Mouse (Mus musculus): ENCODE measurements around the gene Chrm1. TPM values are rescaled to one million over a fixed set of nuclear protein-coding genes. Genes with fewer than 3 reads are reported as not detected.

Gene Chrm1
- polyA plus RNA-seq, 1 experiment: not detected

- H3K27ac ChIP-seq (replicated peaks; ENCODE audit: low read depth, low read length): no peak overlapping the region
- H3K4me3 ChIP-seq (ENCODE audit: insufficient read depth, low read depth, low read length): no peak overlapping the region
- H3K4me1 ChIP-seq (ENCODE audit: control insufficient read depth, insufficient read depth, insufficient read length, low read length): no peaks in the 10 kb centered on the region; the same call in 1 of the 2 replicates
Measured at GRCm38 (mm10) chr19:8665746-8666145, 2.2 kb downstream of the Chrm1 start.

DNA sequence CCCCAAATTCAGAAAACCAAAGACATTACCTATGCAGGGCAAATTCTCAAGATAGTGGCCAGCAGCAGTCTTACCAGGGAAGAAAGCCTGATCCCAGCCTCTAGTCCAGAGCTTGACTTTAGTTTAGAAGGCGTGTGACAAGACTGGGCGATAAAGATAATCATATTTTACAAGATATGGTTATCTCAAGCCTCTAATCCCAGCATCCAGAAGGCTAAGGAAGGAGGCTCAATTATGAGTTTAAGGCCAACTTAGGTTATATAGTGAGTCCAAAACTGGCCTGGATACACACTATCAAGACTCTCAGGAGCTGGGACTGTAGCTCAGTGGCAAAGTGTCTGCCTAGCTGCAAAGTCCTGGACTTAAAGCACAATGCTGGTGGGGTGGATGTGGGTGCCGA is 9.3 kb downstream of the Chrm1 start:
- no peak overlapping the region for H3K27ac ChIP-seq (replicated peaks; ENCODE audit: low read depth, low read length)
- no peak overlapping the region for H3K4me3 ChIP-seq (ENCODE audit: insufficient read depth, low read depth, low read length)
- no peaks in the 10 kb centered on the region for H3K4me1 ChIP-seq (ENCODE audit: control insufficient read depth, insufficient read depth, insufficient read length, low read length)

GRCm38 (mm10) chr19:8673336-8674063 is 9.9 kb downstream of the Chrm1 start:
- Histone ChIP-seq H3K4me1 (ENCODE audit: control insufficient read depth, insufficient read depth, insufficient read length, low read length) (no peaks in the 10 kb centered on the region), H3K27ac (replicated peaks; ENCODE audit: low read depth, low read length) (no peak overlapping the region), H3K4me3 (ENCODE audit: insufficient read depth, low read depth, low read length) (no peak overlapping the region)

DNA sequence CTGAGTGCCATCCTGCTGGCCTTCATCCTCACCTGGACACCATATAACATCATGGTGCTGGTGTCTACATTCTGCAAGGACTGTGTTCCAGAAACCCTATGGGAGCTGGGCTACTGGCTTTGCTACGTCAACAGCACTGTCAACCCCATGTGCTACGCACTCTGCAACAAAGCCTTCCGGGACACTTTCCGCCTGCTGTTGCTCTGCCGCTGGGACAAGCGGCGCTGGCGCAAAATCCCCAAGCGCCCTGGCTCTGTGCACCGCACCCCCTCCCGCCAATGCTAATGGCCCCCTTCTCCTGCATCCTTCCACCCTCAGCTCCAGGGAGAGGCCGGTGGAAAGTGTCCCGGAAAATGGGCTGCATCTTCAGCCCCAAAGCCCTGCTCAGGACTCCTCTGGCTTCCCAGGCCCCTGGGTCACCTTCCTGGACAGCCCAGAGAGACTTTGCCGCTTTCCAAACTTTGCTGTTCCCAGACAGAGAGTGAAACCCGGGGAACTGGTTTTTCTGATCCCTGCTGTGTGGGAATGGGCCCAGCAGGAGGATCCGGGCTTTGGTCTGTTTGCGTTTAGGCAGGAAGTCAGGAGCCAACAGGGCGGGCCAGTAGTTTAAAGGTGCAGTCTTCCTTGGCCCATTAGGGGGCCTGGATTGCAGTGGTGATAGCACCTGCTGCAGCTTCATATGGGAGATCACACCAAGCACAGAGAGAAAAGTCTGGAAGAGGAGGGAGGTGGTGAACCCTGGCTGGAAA is 15.6 kb downstream of the Chrm1 start:
- Histone ChIP-seq H3K4me3 (ENCODE audit: insufficient read depth, low read depth, low read length) (peak overlapping the region; percentile 54), H3K27ac (replicated peaks; ENCODE audit: low read depth, low read length) (peak overlapping the region; percentile 45; the same call in 1 of the 2 replicates), H3K4me1 (ENCODE audit: control insufficient read depth, insufficient read depth, insufficient read length, low read length) (no peaks in the 10 kb centered on the region)

DNA sequence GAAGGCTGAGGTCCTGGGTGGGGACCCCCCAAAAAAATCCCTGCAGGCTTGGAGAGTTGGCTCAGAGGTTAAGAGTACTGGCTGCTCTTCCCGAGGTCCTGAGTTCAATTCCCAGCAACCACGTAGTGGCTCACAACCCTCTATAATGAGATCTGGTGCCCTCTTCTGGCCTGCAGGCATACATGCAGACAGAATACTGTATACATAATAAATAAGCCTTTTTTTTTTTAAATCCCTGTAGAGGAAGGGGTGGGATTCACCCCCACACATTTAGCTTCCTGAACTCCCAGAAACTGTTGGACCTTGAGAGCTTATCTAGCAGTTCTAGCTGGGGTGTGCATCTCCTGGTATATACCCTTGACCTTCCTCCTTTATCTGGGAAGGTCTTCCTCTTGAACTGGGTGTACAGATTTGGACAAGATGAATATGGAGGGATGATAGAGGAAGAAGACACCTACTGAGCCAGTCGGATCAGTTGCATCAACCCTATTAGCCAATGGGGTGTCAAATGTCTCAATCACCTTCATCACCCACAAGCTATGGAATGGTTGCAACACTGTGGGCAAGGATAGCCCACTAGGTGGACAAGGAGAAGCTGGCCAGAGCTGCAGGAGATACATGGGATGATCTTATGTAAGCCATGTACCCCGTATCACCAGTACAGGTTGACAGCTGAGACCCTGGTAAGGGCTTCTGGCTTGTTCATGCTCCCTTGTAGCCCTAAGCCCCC is 18.2 kb downstream of the Chrm1 start:
- Histone ChIP-seq H3K27ac (replicated peaks; ENCODE audit: low read depth, low read length) (no peak overlapping the region), H3K4me3 (ENCODE audit: insufficient read depth, low read depth, low read length) (no peak overlapping the region), H3K4me1 (ENCODE audit: control insufficient read depth, insufficient read depth, insufficient read length, low read length) (no peaks in the 10 kb centered on the region)

- no peak overlapping the region for H3K27ac ChIP-seq (replicated peaks; ENCODE audit: low read depth, low read length)
- no peaks in the 10 kb centered on the region for H3K4me1 ChIP-seq (ENCODE audit: control insufficient read depth, insufficient read depth, insufficient read length, low read length)
- no peak overlapping the region for H3K4me3 ChIP-seq (ENCODE audit: insufficient read depth, low read depth, low read length)
Measured at GRCm38 (mm10) chr19:8682996-8683395, 19.4 kb downstream of the Chrm1 start.

DNA sequence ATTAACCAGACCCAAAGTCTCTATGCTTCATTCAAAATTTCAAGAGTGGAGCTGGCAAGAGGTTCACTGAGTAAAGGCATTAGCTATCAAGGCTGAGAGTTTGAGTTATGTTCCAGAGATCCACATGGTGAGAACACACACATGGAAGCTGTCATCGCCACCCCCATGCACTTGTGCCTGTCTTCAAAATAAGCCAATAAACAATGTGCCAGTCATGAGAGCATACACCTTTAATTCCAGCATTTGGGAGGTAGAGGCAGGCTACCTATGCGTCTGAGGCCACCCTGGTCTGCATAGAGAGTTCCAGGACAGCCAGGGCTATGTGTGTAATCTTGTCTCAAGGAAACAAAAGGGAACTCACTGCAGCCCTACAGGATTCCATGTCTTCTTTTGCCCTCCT is 20.0 kb downstream of the Chrm1 start:
- no peak overlapping the region for H3K4me3 ChIP-seq (ENCODE audit: insufficient read depth, low read depth, low read length)

GRCm38 (mm10) chr19:8691871-8692539 is 28.4 kb downstream of the Chrm1 start:
- Histone ChIP-seq H3K4me3 (ENCODE audit: insufficient read depth, low read depth, low read length) (no peak overlapping the region), H3K4me1 (ENCODE audit: control insufficient read depth, insufficient read depth, insufficient read length, low read length) (no peaks in the 10 kb centered on the region), H3K27ac (replicated peaks; ENCODE audit: low read depth, low read length) (no peak overlapping the region)

More for the DNA sequence above, 20.0 kb downstream of the Chrm1 start:
- no peak overlapping the region for H3K27ac ChIP-seq (replicated peaks; ENCODE audit: low read depth, low read length)
- no peaks in the 10 kb centered on the region for H3K4me1 ChIP-seq (ENCODE audit: control insufficient read depth, insufficient read depth, insufficient read length, low read length)

DNA sequence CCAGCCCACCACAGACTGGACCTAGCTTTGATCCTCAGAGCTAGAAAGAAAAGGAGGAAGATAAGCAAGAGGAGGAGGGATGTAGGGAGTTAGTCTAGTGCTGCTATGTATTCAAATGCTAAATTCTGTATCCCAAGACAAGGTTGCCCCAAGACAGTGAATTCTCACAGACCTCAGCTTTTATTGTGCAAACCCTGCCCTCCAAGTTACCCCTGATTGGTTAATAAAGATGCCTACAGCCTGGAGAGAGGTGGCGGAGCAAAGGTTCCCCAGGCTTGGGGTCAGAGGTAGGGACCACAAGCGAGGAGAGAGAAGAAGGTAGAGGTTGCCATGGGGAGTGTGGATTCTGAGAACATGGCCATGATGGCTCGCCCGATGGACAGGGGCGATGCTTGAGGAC is 29.2 kb downstream of the Chrm1 start:
- Histone ChIP-seq H3K4me1 (ENCODE audit: control insufficient read depth, insufficient read depth, insufficient read length, low read length) (no peaks in the 10 kb centered on the region), H3K27ac (replicated peaks; ENCODE audit: low read depth, low read length) (no peak overlapping the region), H3K4me3 (ENCODE audit: insufficient read depth, low read depth, low read length) (no peak overlapping the region)

DNA sequence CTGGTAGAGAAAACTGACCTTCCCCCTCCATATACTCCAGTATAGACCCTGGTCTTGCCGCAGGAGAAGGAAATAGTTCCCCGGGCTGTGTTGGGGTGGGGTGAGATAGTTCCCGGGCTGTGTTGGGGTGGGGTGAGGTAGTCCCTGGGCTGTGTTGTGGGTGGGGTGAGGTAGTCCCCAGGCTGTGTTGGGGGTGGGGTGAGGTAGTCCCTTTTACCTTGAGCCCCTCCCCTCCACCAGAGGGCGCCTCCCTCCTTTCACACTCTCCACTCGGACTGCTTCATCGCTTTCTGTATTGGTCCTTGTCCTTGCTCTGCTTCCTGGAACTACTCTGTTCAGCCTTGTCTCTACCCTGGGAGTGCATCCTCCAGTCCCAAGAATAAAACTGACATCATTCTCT is 31.7 kb downstream of the Chrm1 start:
- Histone ChIP-seq H3K4me3 (ENCODE audit: insufficient read depth, low read depth, low read length) (no peak overlapping the region), H3K4me1 (ENCODE audit: control insufficient read depth, insufficient read depth, insufficient read length, low read length) (no peaks in the 10 kb centered on the region)

DNA sequence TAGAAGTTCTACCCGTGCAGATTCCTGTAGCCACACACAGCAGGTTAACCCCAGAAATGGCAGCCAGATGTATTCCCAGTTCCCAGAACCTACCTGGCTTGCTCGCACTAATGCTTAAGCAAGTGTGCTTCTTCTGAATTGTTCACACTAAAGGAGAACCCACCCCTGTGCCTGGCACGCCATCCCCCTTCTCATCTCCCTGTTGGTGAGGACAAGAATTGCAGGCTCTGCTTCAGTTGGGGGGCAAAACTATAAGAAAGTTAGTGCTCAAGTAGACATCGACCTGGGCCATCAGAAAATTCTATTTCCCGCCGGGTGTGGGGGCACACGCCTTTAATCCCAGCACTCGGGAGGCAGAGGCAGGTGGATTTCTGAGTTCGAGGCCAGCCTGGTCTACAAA is 36.1 kb downstream of the Chrm1 start:
- H3K4me3 ChIP-seq (ENCODE audit: insufficient read depth, low read depth, low read length): no peak overlapping the region
- H3K4me1 ChIP-seq (ENCODE audit: control insufficient read depth, insufficient read depth, insufficient read length, low read length): no peaks in the 10 kb centered on the region
- no peak overlapping the region for H3K27ac ChIP-seq (replicated peaks; ENCODE audit: low read depth, low read length)

More for the DNA sequence above, 31.7 kb downstream of the Chrm1 start:
- H3K27ac ChIP-seq (replicated peaks; ENCODE audit: low read depth, low read length): no peak overlapping the region

GRCm38 (mm10) chr19:8702458-8702857 is 38.9 kb downstream of the Chrm1 start:
- no peaks in the 10 kb centered on the region for H3K4me1 ChIP-seq (ENCODE audit: control insufficient read depth, insufficient read depth, insufficient read length, low read length)
- H3K27ac ChIP-seq (replicated peaks; ENCODE audit: low read depth, low read length): no peak overlapping the region
- H3K4me3 ChIP-seq (ENCODE audit: insufficient read depth, low read depth, low read length): no peak overlapping the region

DNA sequence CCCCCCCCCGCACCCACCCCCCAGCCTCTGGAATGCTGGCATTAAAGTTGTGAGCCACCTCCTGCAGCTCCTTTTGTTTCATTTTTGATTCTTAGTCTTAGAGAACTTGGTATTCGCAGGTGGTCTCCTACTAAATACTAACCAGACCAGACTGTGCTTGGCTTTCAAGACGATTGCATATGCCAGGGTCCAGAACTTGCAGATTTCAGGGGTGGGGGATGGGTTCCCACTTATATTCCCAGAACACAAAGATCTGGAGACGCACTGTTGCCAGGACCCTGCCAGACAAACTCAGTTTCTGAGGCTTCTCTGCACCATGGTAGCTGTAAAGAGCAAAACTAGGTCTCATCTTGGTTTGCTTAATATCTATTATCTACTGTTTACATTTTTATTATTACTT is 40.0 kb downstream of the Chrm1 start:
- Histone ChIP-seq H3K4me1 (ENCODE audit: control insufficient read depth, insufficient read depth, insufficient read length, low read length) (no peaks in the 10 kb centered on the region), H3K4me3 (ENCODE audit: insufficient read depth, low read depth, low read length) (no peak overlapping the region), H3K27ac (replicated peaks; ENCODE audit: low read depth, low read length) (no peak overlapping the region)

- no peaks in the 10 kb centered on the region; the same call in 1 of the 2 replicates for H3K4me1 ChIP-seq (ENCODE audit: control insufficient read depth, insufficient read depth, insufficient read length, low read length)
- no peak overlapping the region for H3K27ac ChIP-seq (replicated peaks; ENCODE audit: low read depth, low read length)
- H3K4me3 ChIP-seq (ENCODE audit: insufficient read depth, low read depth, low read length): no peak overlapping the region
Measured at GRCm38 (mm10) chr19:8705026-8705708, 41.6 kb downstream of the Chrm1 start.

Measured in brown adipose tissue, adult 24 weeks (tissue).